Mouse (Mus musculus) liver, embryonic 13.5 days (tissue): ENCODE results near the gene Appbp2. TPM values are rescaled to one million over a fixed set of nuclear protein-coding genes. Genes with fewer than 3 reads are reported as not detected.

ENCODE experiments used
- ATAC-seq: fragments of 200-750 bp; cut with Nextera tagmentation; 2 replicates; pipeline ENCODE4 v1.8.0; 2017; ENCODE audit warnings: low read depth, mild to moderate bottlenecking, moderate number of reproducible peaks, moderate library complexity
- DNase-seq: peaks from one replicate; pipeline ENCODE4 v3.0.0; 2022
- H3K27ac ChIP-seq: fragments of 300-500 bp; sonication (generic); 2 replicates; pipeline ENCODE4 v1.5.1; 2015; ENCODE audit warnings: moderate library complexity, mild to moderate bottlenecking, inconsistent platforms
- H3K27me3 ChIP-seq: fragments of 300-500 bp; sonication (generic); 2 replicates; pipeline ENCODE4 v1.6.1; 2015; ENCODE audit warnings: mild to moderate bottlenecking, inconsistent platforms
- H3K36me3 ChIP-seq: fragments of 300-500 bp; sonication (generic); 2 replicates; pipeline ENCODE4 v1.6.1; 2015; ENCODE audit warnings: mild to moderate bottlenecking, inconsistent platforms
- H3K4me1 ChIP-seq: fragments of 300-500 bp; sonication (generic); replicated peaks from 2 replicates; pipeline ENCODE4 v1.6.1; 2015; ENCODE audit warnings: inconsistent platforms
- H3K4me2 ChIP-seq: fragments of 300-500 bp; sonication (generic); 2 replicates; pipeline ENCODE4 v1.6.1; 2015; ENCODE audit warnings: inconsistent platforms, mild to moderate bottlenecking, moderate library complexity
- H3K4me3 ChIP-seq: fragments of 300-500 bp; sonication (generic); replicated peaks from 2 replicates; pipeline ENCODE4 v1.5.1; 2015; ENCODE audit warnings: mild to moderate bottlenecking, inconsistent platforms
- H3K9ac ChIP-seq: fragments of 300-500 bp; sonication (generic); 2 replicates; pipeline ENCODE4 v1.6.1; 2015; ENCODE audit warnings: mild to moderate bottlenecking, inconsistent platforms
- H3K9me3 ChIP-seq: fragments of 300-500 bp; sonication (generic); replicated peaks from 2 replicates; pipeline ENCODE4 v1.6.1; 2016; ENCODE audit warnings: inconsistent platforms
- WGBS: fragments of 180-500 bp; shearing (Covaris S2); methylation state at CpG from one replicate; pipeline ENCODE4 v1.1.7; 2015; ENCODE audit not compliant: insufficient replicate concordance; 5-methylcytosine and 5-hydroxymethylcytosine counted together
- polyA plus RNA-seq: library from polyadenylated mRNA; unstranded; fragments of >200 nt; fragmentation: Nextera tagmentation; extraction: Ambion mirVana; gene quantifications from 2 replicates; pipeline ENCODE4 v1.2.1, GENCODE M21; 2015

The Appbp2 gene
- polyA plus RNA-seq, 1 experiment from 2014 or later = 15.7 TPM

DNA sequence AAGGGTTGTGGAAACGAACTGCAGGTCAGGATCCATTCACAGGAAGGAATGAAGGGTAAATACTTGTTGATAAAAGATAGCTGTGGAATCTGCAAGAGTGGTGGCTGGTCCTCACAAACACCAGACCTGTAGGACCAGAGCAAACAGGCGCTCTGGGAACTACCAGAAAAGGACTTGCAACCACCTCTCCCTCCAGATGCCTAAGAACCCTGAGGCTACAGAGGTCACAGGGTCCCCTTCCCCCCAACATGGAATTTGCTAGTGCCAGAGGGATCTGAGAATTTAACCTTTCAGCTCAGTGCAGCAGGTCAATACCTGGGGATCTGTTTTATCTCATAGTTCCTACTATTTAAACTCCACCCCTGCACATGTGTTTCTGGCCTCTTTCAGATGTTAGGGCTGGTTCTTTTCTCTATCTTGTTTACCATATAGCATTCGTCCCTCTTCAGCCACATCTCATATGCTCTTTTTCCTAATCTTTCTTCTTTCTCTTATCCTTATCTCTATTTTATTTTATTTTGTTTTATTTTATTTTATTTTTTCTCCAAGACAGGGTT is 20.6 kb upstream of the Appbp2 start:
- peak; percentile 68 for ATAC-seq
- no peaks in the 10 kb centered on the region for H3K9me3 ChIP-seq
- no peak overlapping the region for H3K4me3 ChIP-seq
- H3K9ac ChIP-seq = peak overlapping the region; percentile 39
- H3K27ac ChIP-seq = peak overlapping the region; percentile 35
- no peaks in the 10 kb centered on the region for H3K36me3 ChIP-seq
- 22% methylated on average over 3 of the region's 3 CpGs for WGBS
- no peaks in the 10 kb centered on the region for H3K27me3 ChIP-seq
- peaks cover 30% of the 10 kb centered on the region for H3K4me1 ChIP-seq
- H3K4me2 ChIP-seq = no peak overlapping the region
- no peak for DNase-seq

DNA sequence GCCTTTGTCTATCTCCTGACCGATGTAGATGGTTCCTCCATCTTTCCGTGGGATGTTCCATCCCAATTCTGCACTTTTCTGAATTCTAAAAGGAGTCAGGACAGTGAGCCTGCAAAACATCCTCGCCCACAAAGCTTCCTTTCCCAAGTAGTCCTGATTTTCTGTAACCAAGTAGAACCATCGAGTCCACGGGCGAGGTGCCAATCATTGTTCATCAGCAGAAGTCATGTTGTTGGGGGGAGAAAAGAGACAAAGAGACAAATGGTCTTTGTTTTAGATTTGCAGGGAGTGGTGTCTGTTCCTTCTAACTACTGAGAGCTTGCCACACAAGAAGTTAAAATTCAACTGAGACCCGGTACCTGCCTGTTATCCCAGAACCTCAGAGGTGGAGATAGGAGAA is 18.7 kb upstream of the Appbp2 start:
- Histone ChIP-seq H3K9me3 (no peaks in the 10 kb centered on the region), H3K27ac (no peak overlapping the region), H3K4me2 (no peak overlapping the region), H3K4me3 (no peak overlapping the region), H3K27me3 (no peaks in the 10 kb centered on the region), H3K4me1 (peaks cover 39% of the 10 kb centered on the region), H3K9ac (no peak overlapping the region), H3K36me3 (no peaks in the 10 kb centered on the region)
- WGBS = 80% methylated on average over 7 of the region's 7 CpGs
- ATAC-seq (no peak), DNase-seq (no peak)

DNA sequence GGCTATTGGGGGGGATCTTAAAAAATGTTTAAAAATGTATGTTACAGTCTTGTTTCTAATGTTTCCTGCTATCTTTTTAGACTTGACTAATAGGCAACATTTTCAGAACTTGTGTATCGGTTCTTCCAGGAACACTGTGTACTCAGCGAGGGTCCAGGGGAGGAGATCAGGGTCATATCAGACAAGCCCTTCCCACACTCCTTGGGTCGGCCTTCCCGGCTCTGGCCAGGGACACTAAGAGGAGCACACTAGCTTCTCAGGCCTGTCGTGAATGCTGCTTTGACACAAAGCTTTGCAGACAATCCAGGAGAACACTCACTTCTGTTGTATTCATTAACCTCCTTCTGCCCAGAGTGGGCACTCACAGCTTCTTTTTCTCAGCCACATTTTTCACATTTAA is 18.1 kb upstream of the Appbp2 start:
- ATAC-seq = no peak
- Histone ChIP-seq H3K9me3 (no peaks in the 10 kb centered on the region), H3K4me1 (peaks cover 42% of the 10 kb centered on the region), H3K36me3 (no peaks in the 10 kb centered on the region), H3K27me3 (no peaks in the 10 kb centered on the region), H3K27ac (no peak overlapping the region), H3K4me2 (no peak overlapping the region), H3K4me3 (no peak overlapping the region), H3K9ac (no peak overlapping the region)
- no peak for DNase-seq
- WGBS = 73% methylated on average over 5 of the region's 5 CpGs

DNA sequence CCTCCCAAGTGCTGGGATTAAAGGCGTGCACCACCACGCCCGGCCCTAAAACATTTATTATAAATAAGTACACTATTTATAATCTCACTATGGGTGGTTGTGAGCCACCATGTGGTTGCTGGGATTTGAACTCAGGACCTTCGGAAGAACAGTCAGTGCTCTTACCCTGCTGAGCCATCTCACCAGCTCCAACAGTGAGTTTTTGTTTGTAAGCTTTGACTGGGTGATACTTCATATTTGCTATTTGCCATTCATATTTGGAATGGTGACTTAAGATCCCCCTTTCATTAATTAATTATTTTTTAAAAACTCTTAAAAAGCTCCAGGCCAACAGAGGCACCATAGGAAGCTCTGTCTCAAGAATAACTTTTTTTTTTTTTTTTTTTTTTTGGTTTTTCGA is 17.0 kb upstream of the Appbp2 start:
- no peaks in the 10 kb centered on the region for H3K9me3 ChIP-seq
- 85% methylated on average over 5 of the region's 5 CpGs for WGBS
- H3K27me3 ChIP-seq = no peaks in the 10 kb centered on the region
- H3K4me2 ChIP-seq = no peak overlapping the region
- ATAC-seq (no peak), DNase-seq (no peak)
- H3K4me3 ChIP-seq = no peak overlapping the region
- H3K4me1 ChIP-seq = peaks cover 44% of the 10 kb centered on the region
- H3K27ac ChIP-seq = no peak overlapping the region
- H3K36me3 ChIP-seq = no peaks in the 10 kb centered on the region
- no peak overlapping the region for H3K9ac ChIP-seq

DNA sequence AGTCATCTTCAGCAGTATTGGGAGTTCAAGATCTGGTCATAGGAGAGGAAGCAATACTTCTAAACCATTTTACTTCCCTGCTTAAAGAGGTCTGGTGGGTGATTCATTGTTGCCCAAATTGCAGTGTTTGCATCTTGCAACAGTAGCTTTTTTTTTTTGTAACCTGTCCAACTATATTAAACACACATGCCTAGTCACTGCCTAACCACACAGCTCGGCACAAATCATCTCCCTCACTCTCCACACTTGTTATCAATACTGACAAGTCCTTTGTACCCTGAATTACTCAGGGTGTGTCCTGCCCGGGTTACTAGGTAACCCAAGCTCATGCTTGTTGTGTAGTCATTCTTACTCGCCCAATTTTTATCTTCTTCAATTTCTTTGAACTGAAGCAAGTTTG is 15.5 kb upstream of the Appbp2 start:
- H3K9me3 ChIP-seq = no peaks in the 10 kb centered on the region
- no peak overlapping the region for H3K9ac ChIP-seq
- H3K4me1 ChIP-seq = peaks cover 33% of the 10 kb centered on the region
- ATAC-seq = peak; percentile 93
- H3K4me3 ChIP-seq = no peak overlapping the region
- H3K27me3 ChIP-seq = no peaks in the 10 kb centered on the region
- no peaks in the 10 kb centered on the region for H3K36me3 ChIP-seq
- H3K27ac ChIP-seq = 0 out of 2 replicates have a peak overlapping the region, but pooled peaks have one; percentile 32
- peak; percentile 50 for DNase-seq
- 9% methylated on average over 3 of the region's 3 CpGs for WGBS
- no peak overlapping the region for H3K4me2 ChIP-seq

DNA sequence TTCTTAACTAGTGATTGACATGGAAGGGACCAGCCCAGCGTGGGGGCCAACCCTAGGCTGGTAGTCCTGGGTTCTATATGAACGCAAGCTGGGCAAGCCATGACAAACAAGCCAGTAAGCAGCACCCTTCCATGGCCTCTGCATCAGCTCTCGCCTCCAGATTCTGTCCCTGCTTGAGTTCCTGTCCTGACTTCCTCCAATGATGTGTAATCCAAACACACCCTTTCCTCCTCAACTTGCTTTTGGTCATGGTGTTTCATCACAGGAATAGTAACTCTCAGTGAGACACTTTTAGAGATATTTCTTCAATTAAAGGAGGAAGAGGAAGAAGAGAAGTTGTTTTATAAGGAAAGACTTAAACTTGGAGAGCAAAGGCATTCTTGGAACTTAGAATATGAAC is 14.4 kb upstream of the Appbp2 start:
- no peak for ATAC-seq
- H3K27ac ChIP-seq = no peak overlapping the region

DNA sequence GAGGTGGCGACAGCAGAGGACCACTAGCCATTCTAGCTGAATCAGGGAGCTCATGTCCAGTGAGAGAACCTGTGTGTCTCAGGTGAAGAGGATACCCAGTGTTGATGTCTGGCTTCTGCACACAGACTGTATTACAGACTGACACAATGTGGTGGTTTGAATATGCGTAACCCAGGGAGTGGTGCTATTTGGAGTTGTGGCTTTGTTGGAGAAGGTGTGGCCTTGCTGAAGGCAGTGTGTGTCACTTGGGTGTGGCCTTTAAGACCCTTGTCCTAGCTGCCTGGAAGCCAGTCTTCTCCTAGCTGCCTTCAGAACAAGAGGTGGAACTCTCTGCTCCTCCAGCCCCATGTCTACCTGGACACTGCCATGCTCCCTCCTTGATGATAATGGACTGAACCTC is 13.2 kb upstream of the Appbp2 start:
- 73% methylated on average over 2 of the region's 2 CpGs for WGBS
- ATAC-seq (no peak), DNase-seq (no peak)
- no peak overlapping the region for H3K27ac ChIP-seq
- H3K27me3 ChIP-seq = no peaks in the 10 kb centered on the region
- H3K4me2 ChIP-seq = no peak overlapping the region
- H3K36me3 ChIP-seq = no peaks in the 10 kb centered on the region
- H3K9ac ChIP-seq = no peak overlapping the region
- no peaks in the 10 kb centered on the region for H3K9me3 ChIP-seq
- H3K4me1 ChIP-seq = peaks cover 23% of the 10 kb centered on the region
- H3K4me3 ChIP-seq = no peak overlapping the region

More for the DNA sequence above, 14.4 kb upstream of the Appbp2 start:
- no peaks in the 10 kb centered on the region for H3K27me3 ChIP-seq
- WGBS = 62% methylated on average over 3 of the region's 3 CpGs
- H3K9ac ChIP-seq = no peak overlapping the region
- H3K4me3 ChIP-seq = no peak overlapping the region
- no peak overlapping the region for H3K4me2 ChIP-seq
- no peak for DNase-seq
- no peaks in the 10 kb centered on the region for H3K9me3 ChIP-seq
- H3K36me3 ChIP-seq = no peaks in the 10 kb centered on the region
- H3K4me1 ChIP-seq = peaks cover 28% of the 10 kb centered on the region

DNA sequence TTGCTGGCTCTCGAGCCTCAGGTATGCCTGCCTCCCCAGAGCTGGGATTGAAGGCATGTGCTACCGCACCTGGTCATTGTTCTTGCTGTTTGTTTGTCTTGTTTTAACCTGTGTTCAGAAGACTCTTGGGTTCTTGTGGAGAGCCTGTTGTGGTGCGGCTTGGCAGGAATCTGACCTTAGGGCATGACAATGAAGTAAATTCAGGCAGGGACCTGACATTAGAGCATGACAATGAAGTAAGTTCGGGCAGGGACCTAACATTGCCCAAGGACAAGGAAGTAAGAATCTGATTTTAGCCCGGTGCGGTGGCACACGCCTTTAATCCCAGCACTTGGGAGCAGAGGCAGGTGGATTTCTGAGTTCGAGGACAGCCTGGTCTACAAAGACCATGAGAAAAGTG is 6.3 kb upstream of the Appbp2 start:
- Histone ChIP-seq H3K27me3 (no peaks in the 10 kb centered on the region), H3K27ac (no peak overlapping the region), H3K9me3 (no peaks in the 10 kb centered on the region), H3K4me1 (no peaks in the 10 kb centered on the region), H3K36me3 (0 out of 2 replicates have a peak, but pooled peaks cover 4% of the 10 kb centered on the region), H3K4me3 (no peak overlapping the region), H3K9ac (no peak overlapping the region), H3K4me2 (no peak overlapping the region)
- ATAC-seq = no peak
- WGBS = 83% methylated on average over 8 of the region's 8 CpGs
- DNase-seq = no peak

DNA sequence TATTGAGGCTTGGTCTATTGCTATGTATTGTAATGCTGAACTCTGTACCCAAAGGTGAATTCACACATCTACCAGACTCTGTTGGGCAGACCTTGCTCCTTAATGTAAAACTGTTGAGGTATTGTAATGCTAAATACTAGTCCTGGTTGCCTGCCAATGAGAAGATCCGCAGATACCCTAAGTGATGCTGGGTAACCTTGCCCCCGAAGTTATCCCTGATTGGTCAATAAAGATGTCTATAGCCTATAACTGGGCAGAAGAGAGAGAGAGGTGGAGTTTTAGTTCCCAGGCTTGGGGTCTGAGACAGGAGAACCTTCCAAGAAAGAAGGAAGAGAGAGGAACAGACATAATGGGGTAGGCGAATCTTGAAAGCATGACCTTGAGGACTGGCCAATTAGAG is 5.3 kb upstream of the Appbp2 start:
- Histone ChIP-seq H3K36me3 (0 out of 2 replicates have a peak, but pooled peaks cover 4% of the 10 kb centered on the region), H3K27ac (no peak overlapping the region), H3K9me3 (no peaks in the 10 kb centered on the region), H3K4me3 (no peak overlapping the region), H3K9ac (no peak overlapping the region), H3K4me2 (no peak overlapping the region), H3K27me3 (no peaks in the 10 kb centered on the region), H3K4me1 (peaks cover 8% of the 10 kb centered on the region)
- no peak for DNase-seq
- WGBS = 84% methylated on average over 3 of the region's 3 CpGs
- ATAC-seq = no peak

DNA sequence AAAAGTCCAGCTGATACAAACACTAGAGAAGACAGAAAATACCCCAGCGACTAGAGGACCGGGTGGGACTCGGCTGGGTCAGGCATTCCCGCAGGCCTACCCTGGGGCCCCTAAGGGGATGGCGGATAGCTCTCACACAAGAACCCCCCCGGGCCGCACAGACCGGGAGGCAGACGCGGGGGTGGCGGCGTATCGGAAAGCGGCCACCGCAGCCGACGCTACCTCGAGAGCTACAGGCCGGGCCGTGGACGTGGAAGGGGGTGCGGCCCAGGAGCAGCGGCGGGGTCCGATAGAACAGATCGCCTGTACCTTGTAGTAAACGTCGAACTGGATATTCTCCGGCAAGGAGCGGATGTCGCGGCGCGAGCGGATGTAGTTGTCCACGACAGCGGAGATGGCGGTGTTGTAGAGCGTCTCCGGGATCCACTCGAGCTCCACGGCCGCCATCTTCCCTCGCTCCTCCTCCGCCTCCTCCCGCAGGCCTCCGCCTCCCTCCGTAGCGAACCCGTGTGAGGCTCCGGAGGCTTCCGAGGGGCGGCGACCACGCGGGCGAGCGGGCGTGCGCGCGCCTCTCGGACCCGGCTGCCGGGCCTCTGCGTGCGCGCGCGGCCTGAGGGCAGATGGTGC is 454 bp downstream of the Appbp2 start:
- H3K27me3 ChIP-seq = no peaks in the 10 kb centered on the region
- peak overlapping the region; percentile 92 for H3K9ac ChIP-seq
- H3K4me2 ChIP-seq = peak overlapping the region; percentile 78
- WGBS = under 1% methylated on average over 70 of the region's 70 CpGs
- peak overlapping the region; percentile 92 for H3K4me3 ChIP-seq
- ATAC-seq (peak; percentile 95), DNase-seq (peak; percentile 82)
- H3K36me3 ChIP-seq = peaks cover 19% of the 10 kb centered on the region
- H3K27ac ChIP-seq = peak overlapping the region; percentile 92
- peaks cover 25% of the 10 kb centered on the region for H3K4me1 ChIP-seq
- no peaks in the 10 kb centered on the region for H3K9me3 ChIP-seq

DNA sequence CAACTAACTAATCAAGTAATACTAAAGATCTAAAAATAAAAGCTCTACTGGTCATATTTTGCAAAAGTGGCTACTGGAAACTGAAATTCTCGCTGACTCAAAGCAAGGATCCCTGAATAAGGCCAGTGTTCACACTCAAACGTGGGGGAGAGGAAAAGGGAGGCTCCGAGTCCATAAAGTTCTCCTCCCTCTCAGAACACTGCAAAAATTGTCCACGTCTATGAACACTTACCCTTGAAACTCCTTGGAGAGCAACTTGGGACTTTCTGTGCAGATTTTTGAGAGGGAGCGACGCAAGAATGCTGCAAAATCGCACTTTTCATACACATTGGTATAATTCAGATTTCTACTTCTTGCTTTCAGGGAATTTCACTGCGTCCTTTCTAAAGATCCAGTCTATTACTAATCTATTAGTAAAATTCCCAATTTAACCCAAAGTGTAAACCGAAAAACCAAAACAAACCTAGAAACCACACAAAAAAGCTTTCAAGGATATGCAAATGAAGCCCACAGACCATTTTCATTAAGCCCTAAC is 1.2 kb downstream of the Appbp2 start:
- 11% methylated on average over 9 of the region's 9 CpGs for WGBS
- Histone ChIP-seq H3K4me1 (peaks cover 25% of the 10 kb centered on the region), H3K9ac (peak overlapping the region; percentile 92), H3K27me3 (no peaks in the 10 kb centered on the region), H3K36me3 (peaks cover 19% of the 10 kb centered on the region), H3K27ac (peak overlapping the region; percentile 92), H3K9me3 (no peaks in the 10 kb centered on the region), H3K4me2 (peak overlapping the region; percentile 78), H3K4me3 (peak overlapping the region; percentile 92)
- DNase-seq (no peak), ATAC-seq (no peak)

DNA sequence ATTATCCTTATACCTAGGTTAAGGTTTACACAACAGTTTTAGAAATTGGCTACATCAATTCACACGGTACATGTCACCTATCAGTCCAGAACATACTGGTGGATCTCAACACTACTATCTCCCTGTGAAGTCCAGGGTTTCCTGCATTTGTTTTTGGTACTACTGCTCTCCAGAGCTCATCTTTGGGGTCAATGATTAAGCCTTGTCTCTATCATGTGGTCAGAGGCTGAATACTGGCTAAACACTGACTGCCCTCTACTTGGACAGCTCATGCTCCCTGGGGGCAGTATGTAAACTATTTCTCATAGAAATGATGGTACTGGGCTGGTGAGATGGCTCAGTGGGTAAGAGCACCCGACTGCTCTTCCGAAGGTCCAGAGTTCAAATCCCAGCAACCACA is 11.7 kb downstream of the Appbp2 start:
- ATAC-seq (0 out of 2 replicates have a peak, but pooled peaks have one; percentile 5), DNase-seq (no peak)
- H3K4me3 ChIP-seq = no peak overlapping the region
- H3K36me3 ChIP-seq = peaks cover 11% of the 10 kb centered on the region; the same call in 1 of the 2 replicates
- 76% methylated on average over 3 of the region's 3 CpGs for WGBS
- no peak overlapping the region for H3K27ac ChIP-seq
- H3K4me1 ChIP-seq = peaks cover 13% of the 10 kb centered on the region; the same call in 1 of the 2 replicates
- no peaks in the 10 kb centered on the region for H3K9me3 ChIP-seq
- no peak overlapping the region for H3K9ac ChIP-seq
- no peak overlapping the region for H3K4me2 ChIP-seq
- H3K27me3 ChIP-seq = no peaks in the 10 kb centered on the region
